Mouse (Mus musculus) testis, postnatal 14 days (tissue): ENCODE data around the gene Plcxd3.

Experiments used
- DNase-seq: peaks from one replicate; pipeline ENCODE4 v3.0.0; 2021; ENCODE audit warnings: low spot score

Plcxd3 gene

DNA sequence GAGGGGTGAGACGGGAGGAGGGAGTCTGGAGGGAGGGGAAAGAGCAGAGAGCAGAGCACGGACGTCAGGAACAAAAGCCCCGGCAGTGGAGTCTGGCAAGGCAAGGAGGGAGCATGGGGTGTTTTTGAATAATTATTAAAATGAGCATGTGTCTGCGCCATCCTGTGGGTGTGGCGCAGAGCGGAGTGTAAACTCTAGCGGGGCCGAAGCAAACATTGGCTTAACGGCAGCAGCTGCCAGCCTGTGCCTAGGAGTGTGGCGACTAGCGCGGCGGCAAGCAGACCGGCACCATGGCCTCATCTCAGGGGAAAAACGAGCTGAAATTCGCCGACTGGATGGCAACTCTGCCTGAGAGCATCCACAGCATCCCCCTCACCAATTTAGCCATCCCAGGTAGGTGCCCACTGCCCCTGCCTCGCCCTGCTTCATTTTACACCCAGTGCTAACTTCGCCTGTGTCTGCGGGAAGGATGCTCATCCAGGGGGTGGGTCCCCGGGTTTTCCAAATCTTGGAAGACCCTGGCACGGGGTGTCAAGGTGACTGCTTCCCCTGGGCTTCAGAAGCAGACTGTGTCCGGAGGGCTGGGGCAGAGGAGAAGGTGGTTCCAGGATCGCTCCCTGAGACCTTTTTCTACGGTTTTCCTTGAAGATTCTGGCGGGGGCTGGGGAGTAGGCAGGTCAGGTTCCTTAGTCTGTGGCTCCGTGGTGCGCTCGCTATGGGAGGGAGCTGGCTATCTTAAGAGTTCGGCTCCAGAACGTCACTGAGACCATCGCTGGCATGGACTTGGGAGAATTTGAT lies at the start of gene Plcxd3:
TSS of gene Plcxd3 (plus strand) at position 69 of the 798 bp plus-strand sequence.
- DNase-seq = no peak

- DNase-seq = no peak
These were observed 43.4 kb upstream of the Plcxd3 start for GRCm38 (mm10) chr15:4331867-4332266.

- DNase-seq = no peak
These were observed 33.7 kb upstream of the Plcxd3 start for GRCm38 (mm10) chr15:4341620-4342019.

DNA sequence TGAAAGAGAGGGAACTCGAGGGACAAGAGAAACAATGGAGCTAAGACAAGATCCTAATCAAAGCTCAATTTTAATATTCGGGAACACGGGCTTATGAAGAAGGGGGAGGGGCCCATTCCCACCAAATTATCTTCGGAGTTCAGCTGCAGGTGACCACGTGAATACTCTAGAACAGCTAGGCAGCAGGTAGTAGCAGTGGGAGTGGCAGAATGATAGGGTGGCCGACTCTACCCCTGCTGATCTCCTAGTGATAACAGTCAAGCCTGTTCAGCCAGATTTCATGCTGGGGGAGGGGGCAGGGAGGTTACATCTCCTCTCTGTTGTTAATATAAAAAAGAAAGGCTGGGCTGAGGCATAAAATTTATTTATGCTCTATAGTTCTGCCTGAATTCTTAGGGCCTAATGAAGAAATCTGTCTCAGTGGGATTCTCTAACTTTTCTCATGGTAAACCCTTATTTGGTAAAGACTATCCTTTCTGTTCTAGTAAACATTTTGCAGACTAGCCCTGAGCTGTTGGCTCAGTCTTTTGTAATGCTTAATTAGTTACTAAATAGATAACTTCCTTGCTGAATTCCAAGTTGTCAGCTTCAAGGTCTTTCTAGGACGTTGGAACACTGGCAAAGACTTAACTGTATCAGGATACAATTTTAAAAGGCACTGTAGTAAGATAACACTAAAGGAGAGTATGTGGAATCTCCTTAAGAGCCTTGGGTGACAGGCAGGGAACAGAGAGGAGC lies 26.3 kb upstream of the Plcxd3 start:
- no peak for DNase-seq

GRCm38 (mm10) chr15:4356397-4356796 lies 18.9 kb upstream of the Plcxd3 start:
- no peak for DNase-seq

DNA sequence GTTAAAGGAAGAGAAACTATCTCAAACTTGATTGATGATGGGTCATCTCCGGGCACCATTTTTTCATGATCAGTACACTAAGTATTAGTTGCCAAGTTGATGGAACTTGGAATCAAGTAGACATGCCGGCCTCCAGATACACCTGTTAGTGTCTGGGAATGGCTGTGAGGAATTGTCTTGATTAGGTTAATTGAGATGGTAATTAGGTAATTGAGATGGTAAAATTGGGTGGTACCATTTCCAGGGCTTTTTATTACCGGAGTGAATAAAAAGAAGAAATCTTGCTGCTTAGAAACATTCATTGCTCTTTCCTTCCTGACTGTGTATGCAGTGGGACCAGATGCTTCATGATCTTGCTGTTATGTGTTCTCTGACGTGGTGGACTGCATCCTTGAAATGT lies 17.6 kb upstream of the Plcxd3 start:
- no peak for DNase-seq

DNA sequence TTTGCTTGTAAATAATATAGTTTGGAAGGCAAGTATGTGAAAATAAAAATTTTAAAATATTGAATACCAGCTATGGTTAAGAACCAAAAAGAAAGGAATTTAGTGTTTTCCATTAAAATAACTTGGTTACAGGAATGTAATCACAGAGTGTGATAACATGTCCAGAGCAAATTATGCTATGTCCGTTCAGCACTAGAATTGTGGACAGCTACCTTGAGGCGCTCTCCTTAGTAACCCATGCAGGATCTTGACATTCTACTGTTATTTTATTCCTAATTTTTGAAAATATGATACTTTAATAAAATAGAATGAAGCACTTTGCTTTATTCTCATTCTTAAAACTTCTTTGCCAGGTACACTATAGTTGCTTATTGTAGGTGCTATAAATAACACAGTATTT lies 7.5 kb upstream of the Plcxd3 start:
- DNase-seq = no peak

DNA sequence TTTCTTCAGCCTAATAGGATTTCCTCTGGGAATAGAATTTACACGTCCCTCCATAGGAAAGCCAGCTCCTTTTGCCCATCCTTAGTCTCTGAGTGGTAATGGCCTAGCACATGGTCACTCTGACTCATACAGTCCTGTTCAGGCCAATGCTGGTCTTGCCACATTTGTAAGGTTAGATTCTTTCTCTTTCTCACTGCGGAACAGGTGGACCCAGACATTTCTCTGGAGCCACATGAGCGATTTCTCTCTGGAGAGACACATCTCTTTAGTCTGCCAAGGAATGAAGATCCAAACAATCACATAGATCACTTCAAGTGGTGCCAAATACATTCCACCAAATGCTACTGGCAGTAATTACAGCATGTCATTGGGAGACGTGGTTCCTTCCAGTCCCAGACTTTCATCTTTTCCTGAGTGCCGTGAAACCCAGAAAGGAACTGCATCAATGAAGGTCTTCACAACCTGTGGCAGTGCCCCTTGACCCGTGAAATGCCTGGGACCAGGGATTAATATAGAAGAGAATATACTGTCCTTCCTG lies 769 bp upstream of the Plcxd3 start:
- DNase-seq = no peak

- DNase-seq = no peak
These were observed 264 bp upstream of the Plcxd3 start for GRCm38 (mm10) chr15:4375031-4375422.

- no peak for DNase-seq
These were observed 935 bp downstream of the Plcxd3 start for GRCm38 (mm10) chr15:4376221-4376631.

DNA sequence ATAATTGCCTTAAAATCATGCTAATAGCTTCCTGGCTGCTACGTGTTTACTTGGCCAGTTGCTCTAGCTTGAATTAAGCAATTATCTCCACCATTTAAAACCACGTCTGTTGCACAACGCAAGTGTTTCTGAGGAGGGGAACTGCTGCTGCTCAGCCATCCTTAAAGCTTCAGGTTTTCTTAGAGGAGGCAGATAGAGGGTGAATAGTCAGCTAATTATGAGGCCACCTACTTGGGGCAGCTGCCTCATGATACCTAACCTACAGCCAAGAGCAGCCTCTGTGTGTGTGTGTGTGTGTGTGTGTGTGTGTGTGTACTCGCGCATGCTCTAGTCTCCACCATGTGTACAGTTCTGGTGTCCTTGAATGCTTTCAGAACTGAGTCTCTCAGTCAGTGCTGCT lies 3.5 kb downstream of the Plcxd3 start:
- DNase-seq = no peak

GRCm38 (mm10) chr15:4387774-4388173 lies 12.5 kb downstream of the Plcxd3 start:
- no peak for DNase-seq

DNA sequence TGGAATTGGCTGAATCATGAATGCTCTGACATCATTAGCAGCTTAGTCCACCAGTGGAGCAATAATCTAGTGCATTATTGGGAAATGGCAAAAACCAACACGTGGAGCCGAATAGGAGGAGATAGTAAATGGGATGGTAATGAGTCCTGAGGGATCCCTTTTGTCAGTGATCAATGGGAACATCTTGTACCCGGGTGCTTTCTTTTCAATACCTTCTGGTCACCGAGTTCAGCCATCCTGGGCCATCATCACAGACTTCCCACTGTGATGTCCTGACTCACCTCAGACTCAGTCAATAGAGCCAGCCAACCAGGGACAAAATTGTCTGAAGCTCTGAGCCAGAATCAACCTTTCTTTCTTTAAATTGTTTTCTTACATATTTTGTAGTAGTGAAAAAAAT lies 24.8 kb downstream of the Plcxd3 start:
- no peak for DNase-seq

DNA sequence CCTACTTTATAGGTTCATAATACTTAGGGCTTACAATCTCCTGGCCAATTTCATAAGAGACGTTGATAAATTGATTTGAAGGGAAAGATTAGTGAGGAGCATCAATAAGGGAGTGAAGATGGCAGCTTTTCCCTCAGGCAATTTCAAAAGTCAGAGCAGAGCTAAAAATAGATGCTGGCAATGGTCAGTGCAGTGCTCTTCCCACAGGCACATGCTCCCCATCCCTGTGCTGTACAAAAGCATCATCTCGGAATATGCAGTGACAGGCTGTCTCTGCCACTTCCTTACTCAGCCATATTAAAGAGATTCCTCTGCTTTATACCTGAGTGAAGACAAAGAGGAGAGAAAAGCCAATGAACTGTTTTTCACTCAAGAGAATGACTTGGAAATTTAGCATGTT lies 36.0 kb downstream of the Plcxd3 start:
- DNase-seq = no peak

- DNase-seq = no peak
These were observed 64.8 kb downstream of the Plcxd3 start for GRCm38 (mm10) chr15:4440081-4440480.

- DNase-seq = no peak
These were observed 120.9 kb downstream of the Plcxd3 start for GRCm38 (mm10) chr15:4496182-4496581.

- no peak for DNase-seq
These were observed 121.7 kb downstream of the Plcxd3 start for GRCm38 (mm10) chr15:4496984-4497383.

- no peak for DNase-seq
These were observed 122.7 kb downstream of the Plcxd3 start for GRCm38 (mm10) chr15:4498036-4498435.

GRCm38 (mm10) chr15:4503366-4503765 lies 128.1 kb downstream of the Plcxd3 start:
- DNase-seq = no peak

DNA sequence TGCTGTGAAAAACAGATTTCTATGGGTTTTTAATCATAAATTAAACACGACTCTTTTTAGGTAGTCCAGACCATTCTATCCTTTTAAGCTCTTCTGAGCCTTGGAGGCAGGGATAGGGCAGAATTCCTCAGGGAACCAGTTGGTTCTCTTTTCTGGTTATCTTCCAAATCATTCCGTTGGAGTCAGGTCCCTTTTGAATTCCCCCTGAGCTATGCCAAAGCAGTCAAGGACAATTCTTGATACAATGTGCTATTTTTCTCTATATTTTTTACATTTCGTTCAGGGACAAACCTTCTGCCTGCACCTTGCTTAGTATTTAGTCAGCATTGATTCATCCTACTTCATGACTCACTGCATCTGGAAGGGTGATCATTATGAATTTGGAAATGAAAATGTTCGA lies 128.5 kb downstream of the Plcxd3 start:
- DNase-seq = no peak

DNA sequence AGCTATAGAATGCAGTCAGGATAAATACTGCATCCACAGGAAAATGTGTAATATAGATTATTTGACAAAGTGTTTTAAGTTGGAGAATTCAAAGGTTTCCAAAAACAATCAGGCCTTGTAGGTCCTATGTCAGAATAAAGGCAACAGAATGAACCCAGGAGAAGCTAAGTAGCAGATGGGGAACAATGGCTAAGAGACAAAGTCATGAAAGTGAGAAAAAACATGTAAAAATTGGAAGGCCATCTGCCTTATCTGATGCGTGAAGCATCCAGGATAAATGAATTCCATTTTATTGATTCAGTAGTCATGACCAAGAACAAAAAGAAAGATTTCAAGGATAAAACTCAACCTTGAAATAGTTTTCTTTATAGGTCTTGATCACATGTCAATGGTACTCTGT lies 139.4 kb downstream of the Plcxd3 start:
- no peak for DNase-seq

GRCm38 (mm10) chr15:4524598-4524997 lies 149.3 kb downstream of the Plcxd3 start:
- no peak for DNase-seq

DNA sequence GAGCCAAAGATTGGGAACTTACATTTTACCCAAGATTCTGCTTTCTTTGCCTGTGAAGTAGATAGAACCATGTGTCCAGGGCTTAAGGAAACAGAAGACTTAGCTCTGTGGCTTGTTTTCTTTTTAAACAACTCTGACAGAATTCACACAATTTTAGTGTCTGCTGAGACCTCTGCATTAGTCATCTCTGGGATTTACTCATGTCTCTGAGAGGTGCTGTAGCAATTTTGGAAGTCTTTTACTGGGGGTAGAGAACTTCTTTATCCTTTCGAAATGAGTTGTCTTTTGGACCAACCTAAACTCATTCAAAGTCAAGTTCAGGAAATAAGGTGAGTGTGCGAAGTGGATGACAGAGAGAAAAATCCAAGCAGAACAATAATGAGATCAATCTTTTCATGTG lies 158.4 kb downstream of the Plcxd3 start:
- no peak for DNase-seq
